Mouse (Mus musculus): ENCODE results near the gene Fam71b. TPM values are rescaled to one million over a fixed set of nuclear protein-coding genes. Genes with fewer than 3 reads are reported as not detected.

Fam71b gene
- not detected in 2 replicates for polyA plus RNA-seq (2014; fragmentation: Nextera tagmentation; extraction: Ambion mirVana)

DNA sequence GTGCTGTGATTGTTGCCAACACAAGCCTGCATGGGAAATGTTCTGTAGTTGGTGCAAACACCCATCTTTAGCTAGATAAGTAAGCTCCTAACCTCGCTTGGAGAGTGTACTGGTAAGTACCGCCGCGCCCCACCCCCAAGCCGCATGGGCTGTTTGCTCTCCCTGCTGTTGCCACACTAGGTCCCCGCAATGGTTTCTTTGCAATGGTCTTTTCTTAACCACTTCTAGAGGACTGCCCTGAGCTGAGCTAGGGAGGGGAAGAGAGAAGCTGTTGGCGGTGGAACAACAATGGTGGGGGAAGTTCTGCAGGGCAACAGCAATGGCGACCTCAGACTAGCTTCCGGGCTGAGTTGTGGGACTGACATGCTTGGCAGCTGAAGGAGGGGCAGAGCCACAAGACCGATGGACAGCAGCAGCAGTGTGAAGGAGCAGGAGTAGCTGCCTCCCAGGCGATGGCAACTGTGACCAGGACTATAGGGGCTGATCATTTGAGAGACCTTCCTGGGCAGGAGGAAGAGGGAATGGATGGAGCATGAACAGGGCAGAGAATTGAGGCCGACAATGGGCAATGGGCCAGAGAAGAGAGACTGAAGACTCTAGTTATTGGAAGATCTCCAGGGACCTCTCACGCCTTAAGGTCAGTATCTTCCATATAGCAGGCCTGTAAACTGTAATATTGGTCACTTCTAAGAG is at the start of gene Fam71b:
Gene Fam71b, plus strand, starts transcription at position 393 of the 693 bp plus-strand sequence.
- no peaks in the 10 kb centered on the region for H3K4me1 ChIP-seq (ENCODE audit: control insufficient read depth, insufficient read depth, low read length)
- no peak for ATAC-seq (ENCODE audit: insufficient read depth, low FRiP score, low TSS enrichment)
- H3K4me3 ChIP-seq (ENCODE audit: low read depth, low read length) = no peak within 1 kb of the TSS
- no peaks in the 10 kb centered on the region for H3K9me3 ChIP-seq (ENCODE audit: control insufficient read depth, low read length)
- no peak for DNase-seq (ENCODE audit: low spot score)
- no peak within 1 kb of the TSS for H3K9ac ChIP-seq (ENCODE audit: low read length)
- H3K4me2 ChIP-seq (ENCODE audit: low read depth) = no peak within 1 kb of the TSS
- WGBS = 78% methylated on average over 13 of the region's 13 CpGs
- H3K27ac ChIP-seq (ENCODE audit: low read depth, low read length) = no peak within 1 kb of the TSS
- no peaks in the 10 kb centered on the region for H3K27me3 ChIP-seq (ENCODE audit: control insufficient read depth, insufficient read depth, low read length)
- no peaks in the 10 kb centered on the region for H3K36me3 ChIP-seq (ENCODE audit: control insufficient read depth, insufficient read depth, low read length)

GRCm38 (mm10) chr11:46347756-46348155 is 48.6 kb upstream of the Fam71b start:
- H3K4me2 ChIP-seq (ENCODE audit: low read depth) = no peak overlapping the region
- H3K4me1 ChIP-seq (ENCODE audit: control insufficient read depth, insufficient read depth, low read length) = no peaks in the 10 kb centered on the region
- no peak overlapping the region for H3K4me3 ChIP-seq (ENCODE audit: low read depth, low read length)
- no peak overlapping the region for H3K9ac ChIP-seq (ENCODE audit: low read length)
- H3K36me3 ChIP-seq (ENCODE audit: control insufficient read depth, insufficient read depth, low read length) = no peaks in the 10 kb centered on the region
- WGBS = 90% methylated on average over 5 of the region's 5 CpGs
- no peak overlapping the region for H3K27ac ChIP-seq (ENCODE audit: low read depth, low read length)
- no peaks in the 10 kb centered on the region for H3K27me3 ChIP-seq (ENCODE audit: control insufficient read depth, insufficient read depth, low read length)
- ATAC-seq (ENCODE audit: insufficient read depth, low FRiP score, low TSS enrichment) = no peak
- H3K9me3 ChIP-seq (ENCODE audit: control insufficient read depth, low read length) = no peaks in the 10 kb centered on the region
- no peak for DNase-seq (ENCODE audit: low spot score)

DNA sequence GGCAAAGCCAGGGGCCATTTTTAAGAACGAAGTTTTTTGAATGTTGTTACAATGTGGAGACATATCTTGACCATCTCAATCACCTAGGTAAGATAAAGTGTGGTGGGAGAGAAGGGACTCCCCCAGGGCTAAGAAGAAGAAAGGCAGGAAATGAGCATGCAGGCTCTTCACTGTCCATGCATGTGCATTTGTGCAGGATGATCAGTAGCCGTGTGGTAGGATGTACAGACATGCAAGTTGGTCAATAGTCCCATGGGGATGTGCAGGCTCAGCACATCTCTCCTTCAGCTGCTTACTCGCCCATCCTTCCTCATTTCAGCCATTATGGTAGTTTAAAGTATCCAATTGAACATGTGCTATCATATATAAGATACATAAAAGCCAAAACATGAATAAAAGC is 47.9 kb upstream of the Fam71b start:
- 86% methylated on average over 3 of the region's 3 CpGs for WGBS
- Histone ChIP-seq H3K36me3 (ENCODE audit: control insufficient read depth, insufficient read depth, low read length) (no peaks in the 10 kb centered on the region), H3K9me3 (ENCODE audit: control insufficient read depth, low read length) (no peaks in the 10 kb centered on the region), H3K4me2 (ENCODE audit: low read depth) (no peak overlapping the region), H3K27me3 (ENCODE audit: control insufficient read depth, insufficient read depth, low read length) (no peaks in the 10 kb centered on the region), H3K9ac (ENCODE audit: low read length) (no peak overlapping the region), H3K4me1 (ENCODE audit: control insufficient read depth, insufficient read depth, low read length) (no peaks in the 10 kb centered on the region), H3K4me3 (ENCODE audit: low read depth, low read length) (no peak overlapping the region), H3K27ac (ENCODE audit: low read depth, low read length) (no peak overlapping the region)
- ATAC-seq (ENCODE audit: insufficient read depth, low FRiP score, low TSS enrichment) = no peak
- DNase-seq (ENCODE audit: low spot score) = no peak

- DNase-seq (ENCODE audit: low spot score) (no peak), ATAC-seq (ENCODE audit: insufficient read depth, low FRiP score, low TSS enrichment) (no peak)
- H3K4me1 ChIP-seq (ENCODE audit: control insufficient read depth, insufficient read depth, low read length) = no peaks in the 10 kb centered on the region
- H3K4me2 ChIP-seq (ENCODE audit: low read depth) = no peak overlapping the region
- H3K4me3 ChIP-seq (ENCODE audit: low read depth, low read length) = no peak overlapping the region
- no peaks in the 10 kb centered on the region for H3K9me3 ChIP-seq (ENCODE audit: control insufficient read depth, low read length)
- H3K9ac ChIP-seq (ENCODE audit: low read length) = no peak overlapping the region
- no peaks in the 10 kb centered on the region for H3K27me3 ChIP-seq (ENCODE audit: control insufficient read depth, insufficient read depth, low read length)
- WGBS = 66% methylated on average over 2 of the region's 2 CpGs
- H3K36me3 ChIP-seq (ENCODE audit: control insufficient read depth, insufficient read depth, low read length) = no peaks in the 10 kb centered on the region
- H3K27ac ChIP-seq (ENCODE audit: low read depth, low read length) = no peak overlapping the region
Observed at GRCm38 (mm10) chr11:46349681-46350410, 46.5 kb upstream of the Fam71b start.

DNA sequence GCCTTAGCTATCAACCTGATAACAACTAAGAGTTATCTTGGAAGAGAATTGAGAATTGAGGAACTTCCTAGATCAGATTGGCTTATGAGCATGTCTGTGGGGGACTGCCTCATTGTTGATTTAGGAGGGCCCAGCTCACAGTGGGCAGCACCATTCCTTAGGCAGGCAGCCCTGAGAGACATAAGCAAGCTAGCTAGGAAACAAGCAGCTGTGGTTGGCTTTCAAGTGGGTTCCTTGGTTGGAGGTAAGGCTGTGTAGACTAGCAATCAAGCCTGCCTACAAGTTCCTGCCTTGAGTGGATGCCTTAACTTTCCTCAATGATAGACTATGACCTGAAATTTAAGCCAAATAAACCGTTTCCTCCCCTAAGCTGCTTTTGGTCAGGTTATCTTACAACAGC is 38.0 kb upstream of the Fam71b start:
- no peaks in the 10 kb centered on the region for H3K36me3 ChIP-seq (ENCODE audit: control insufficient read depth, insufficient read depth, low read length)
- H3K4me1 ChIP-seq (ENCODE audit: control insufficient read depth, insufficient read depth, low read length) = no peaks in the 10 kb centered on the region
- no peak for ATAC-seq (ENCODE audit: insufficient read depth, low FRiP score, low TSS enrichment)
- WGBS = 66% methylated on average over 1 of the region's 1 CpGs
- H3K27me3 ChIP-seq (ENCODE audit: control insufficient read depth, insufficient read depth, low read length) = no peaks in the 10 kb centered on the region
- no peaks in the 10 kb centered on the region for H3K9me3 ChIP-seq (ENCODE audit: control insufficient read depth, low read length)
- DNase-seq (ENCODE audit: low spot score) = no peak
- no peak overlapping the region for H3K4me2 ChIP-seq (ENCODE audit: low read depth)
- no peak overlapping the region for H3K4me3 ChIP-seq (ENCODE audit: low read depth, low read length)
- no peak overlapping the region for H3K27ac ChIP-seq (ENCODE audit: low read depth, low read length)
- H3K9ac ChIP-seq (ENCODE audit: low read length) = no peak overlapping the region

GRCm38 (mm10) chr11:46360991-46361665 is 35.2 kb upstream of the Fam71b start:
- 80% methylated on average over 2 of the region's 2 CpGs for WGBS
- Histone ChIP-seq H3K9ac (ENCODE audit: low read length) (no peak overlapping the region), H3K4me3 (ENCODE audit: low read depth, low read length) (no peak overlapping the region), H3K36me3 (ENCODE audit: control insufficient read depth, insufficient read depth, low read length) (no peaks in the 10 kb centered on the region), H3K27ac (ENCODE audit: low read depth, low read length) (no peak overlapping the region), H3K4me2 (ENCODE audit: low read depth) (no peak overlapping the region), H3K4me1 (ENCODE audit: control insufficient read depth, insufficient read depth, low read length) (no peaks in the 10 kb centered on the region), H3K9me3 (ENCODE audit: control insufficient read depth, low read length) (no peaks in the 10 kb centered on the region), H3K27me3 (ENCODE audit: control insufficient read depth, insufficient read depth, low read length) (no peaks in the 10 kb centered on the region)
- DNase-seq (ENCODE audit: low spot score) (no peak), ATAC-seq (ENCODE audit: insufficient read depth, low FRiP score, low TSS enrichment) (no peak)

DNA sequence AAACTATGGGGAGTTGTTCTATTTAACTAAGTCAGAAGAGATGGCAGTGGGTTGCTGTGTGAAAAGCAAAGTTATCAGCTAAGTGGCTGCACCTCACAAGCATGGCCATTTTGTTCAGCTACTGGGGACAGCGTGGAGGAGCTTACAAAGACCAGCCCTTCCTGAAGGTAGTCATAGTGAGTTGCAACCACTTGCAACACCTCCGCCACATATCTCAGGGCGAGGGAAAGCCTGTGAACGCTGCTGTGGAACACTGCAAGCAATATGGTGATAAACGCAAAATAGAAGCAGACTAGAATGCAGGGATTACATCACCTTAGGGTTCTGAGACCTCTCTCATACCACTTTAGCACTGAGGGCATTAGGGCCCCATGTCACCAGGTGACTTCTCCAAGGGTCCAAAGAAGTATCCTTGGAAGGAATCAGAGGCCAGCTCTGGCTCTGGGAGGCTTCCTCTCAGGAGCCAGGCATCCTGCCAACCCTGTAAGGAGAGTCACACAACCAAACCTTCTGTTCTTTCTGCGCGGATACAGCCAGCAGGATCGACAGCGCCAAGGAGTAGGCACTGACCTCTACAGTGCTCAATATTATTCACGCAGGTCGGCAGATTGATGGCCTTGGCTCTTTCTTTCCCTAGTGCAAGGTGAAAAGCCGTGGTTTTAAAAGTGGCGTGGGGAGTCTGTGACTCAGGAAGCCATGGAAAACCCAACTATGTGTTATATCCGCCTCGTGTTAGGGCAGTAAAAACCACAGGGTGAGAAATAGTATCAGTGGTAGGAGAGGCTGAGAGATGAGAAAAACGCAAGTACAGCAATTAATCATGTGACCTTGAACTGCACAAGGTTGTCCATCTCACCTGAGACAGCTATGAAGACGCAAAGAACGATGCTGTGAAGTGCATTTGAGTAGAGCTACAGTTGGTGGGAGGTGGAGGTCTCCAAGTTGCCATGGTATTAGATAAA is 34.0 kb upstream of the Fam71b start:
- no peak for ATAC-seq (ENCODE audit: insufficient read depth, low FRiP score, low TSS enrichment)
- Histone ChIP-seq H3K36me3 (ENCODE audit: control insufficient read depth, insufficient read depth, low read length) (no peaks in the 10 kb centered on the region), H3K4me1 (ENCODE audit: control insufficient read depth, insufficient read depth, low read length) (no peaks in the 10 kb centered on the region), H3K4me3 (ENCODE audit: low read depth, low read length) (no peak overlapping the region), H3K27me3 (ENCODE audit: control insufficient read depth, insufficient read depth, low read length) (no peaks in the 10 kb centered on the region), H3K9me3 (ENCODE audit: control insufficient read depth, low read length) (no peaks in the 10 kb centered on the region), H3K27ac (ENCODE audit: low read depth, low read length) (no peak overlapping the region), H3K4me2 (ENCODE audit: low read depth) (no peak overlapping the region), H3K9ac (ENCODE audit: low read length) (no peak overlapping the region)
- 86% methylated on average over 18 of the region's 18 CpGs for WGBS
- DNase-seq (ENCODE audit: low spot score) = no peak

DNA sequence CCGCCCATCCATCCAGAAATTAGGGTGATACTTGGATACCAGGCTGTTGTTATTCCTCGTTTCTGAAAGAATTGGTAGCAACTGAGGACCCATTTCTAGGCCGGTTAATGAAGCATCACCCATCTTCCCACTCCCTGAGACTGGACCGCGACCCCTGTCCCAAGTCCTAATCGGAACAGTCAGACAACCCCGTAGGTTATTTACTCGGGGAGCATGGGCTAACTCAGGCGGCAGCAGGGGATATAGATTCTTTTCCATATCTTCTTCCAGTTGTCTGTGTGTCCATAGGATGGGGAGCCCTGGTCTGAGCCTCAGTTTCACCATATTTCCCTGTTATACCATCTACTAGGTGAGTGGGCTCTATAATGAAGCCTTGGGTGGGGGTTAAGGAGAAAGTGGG is 32.5 kb upstream of the Fam71b start:
- Histone ChIP-seq H3K27ac (ENCODE audit: low read depth, low read length) (no peak overlapping the region), H3K9me3 (ENCODE audit: control insufficient read depth, low read length) (no peaks in the 10 kb centered on the region), H3K4me1 (ENCODE audit: control insufficient read depth, insufficient read depth, low read length) (no peaks in the 10 kb centered on the region), H3K27me3 (ENCODE audit: control insufficient read depth, insufficient read depth, low read length) (no peaks in the 10 kb centered on the region), H3K4me2 (ENCODE audit: low read depth) (no peak overlapping the region), H3K9ac (ENCODE audit: low read length) (no peak overlapping the region), H3K36me3 (ENCODE audit: control insufficient read depth, insufficient read depth, low read length) (no peaks in the 10 kb centered on the region), H3K4me3 (ENCODE audit: low read depth, low read length) (no peak overlapping the region)
- WGBS = 95% methylated on average over 9 of the region's 9 CpGs
- no peak for ATAC-seq (ENCODE audit: insufficient read depth, low FRiP score, low TSS enrichment)
- no peak for DNase-seq (ENCODE audit: low spot score)
